Mouse (Mus musculus) limb, embryonic 10.5 days (tissue): ENCODE measurements around the gene Pradc1. TPM values are rescaled to one million over a fixed set of nuclear protein-coding genes. Genes with fewer than 3 reads are reported as not detected.

Experiments
- DNase-seq: peaks from one replicate; pipeline ENCODE4 v3.0.0-alpha.2; 2017; ENCODE audit warnings: low spot score
- H3K27ac ChIP-seq: fragments of 300-500 bp; sonication (generic); 2 replicates; pipeline ENCODE4 v1.5.1; 2016; ENCODE audit warnings: mild to moderate bottlenecking
- H3K27me3 ChIP-seq: fragments of 300-500 bp; sonication (generic); 2 replicates; pipeline ENCODE4 v1.6.1; 2016; ENCODE audit warnings: low read depth, mild to moderate bottlenecking; ENCODE audit not compliant: poor library complexity, severe bottlenecking
- H3K36me3 ChIP-seq: fragments of 300-500 bp; sonication (generic); 2 replicates; pipeline ENCODE4 v1.6.1; 2016; ENCODE audit warnings: mild to moderate bottlenecking, moderate library complexity
- H3K4me1 ChIP-seq: fragments of 300-500 bp; sonication (generic); 2 replicates; pipeline ENCODE4 v1.6.1; 2016
- H3K4me3 ChIP-seq: fragments of 300-500 bp; sonication (generic); 2 replicates; pipeline ENCODE4 v1.5.1; 2016; ENCODE audit warnings: mild to moderate bottlenecking, moderate library complexity
- H3K9me3 ChIP-seq: fragments of 300-500 bp; sonication (generic); replicated peaks from 2 replicates; pipeline ENCODE4 v1.6.1; 2016; ENCODE audit warnings: mild to moderate bottlenecking
- WGBS: fragments of 180-500 bp; shearing (Covaris S2); methylation state at CpG from one replicate; pipeline ENCODE4 v1.1.7; 2016; 5-methylcytosine and 5-hydroxymethylcytosine counted together
- polyA plus RNA-seq: library from polyadenylated mRNA; unstranded; fragments of >200 nt; fragmentation: Nextera tagmentation; extraction: Ambion mirVana; gene quantifications from 2 replicates; pipeline ENCODE4 v1.2.1, GENCODE M21; 2016

Pradc1 gene
- polyA plus RNA-seq, 1 experiment from 2014 or later = 29.0 TPM

DNA sequence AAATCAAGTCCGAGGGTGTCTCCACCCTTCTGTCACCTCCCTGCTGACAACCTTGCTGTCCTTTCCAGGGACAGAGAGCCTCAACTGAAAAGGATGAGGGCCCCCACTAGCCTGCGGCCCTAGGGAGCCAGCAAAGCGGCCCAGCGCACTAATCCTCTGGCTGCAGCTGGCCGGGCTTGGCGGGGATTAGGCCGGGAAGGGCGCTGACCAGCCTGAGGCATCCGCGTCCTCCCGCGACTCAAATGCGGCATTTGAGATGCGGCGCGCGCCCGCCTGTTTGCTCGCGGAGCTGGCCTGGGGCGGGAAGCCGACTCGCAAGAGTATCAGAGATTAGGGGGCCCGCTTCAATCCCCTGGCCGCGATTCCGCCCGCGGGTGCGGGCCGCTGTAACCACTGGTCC, 42.8 kb downstream of the Pradc1 start:
- peak; percentile 53 for DNase-seq
- H3K4me1 ChIP-seq = peaks cover 11% of the 10 kb centered on the region
- 1% methylated on average over 31 of the region's 31 CpGs for WGBS
- no peak overlapping the region for H3K27ac ChIP-seq
- no peaks in the 10 kb centered on the region for H3K36me3 ChIP-seq
- no peaks in the 10 kb centered on the region for H3K9me3 ChIP-seq
- H3K27me3 ChIP-seq = peaks cover 70% of the 10 kb centered on the region
- H3K4me3 ChIP-seq = peak overlapping the region; percentile 35

GRCm38 (mm10) chr6:85403039-85403438, 48.7 kb downstream of the Pradc1 start:
- H3K9me3 ChIP-seq = no peaks in the 10 kb centered on the region
- DNase-seq = no peak
- WGBS = 88% methylated on average over 10 of the region's 10 CpGs
- H3K4me3 ChIP-seq = no peak overlapping the region
- H3K4me1 ChIP-seq = peaks cover 6% of the 10 kb centered on the region
- no peaks in the 10 kb centered on the region for H3K36me3 ChIP-seq
- H3K27me3 ChIP-seq = peaks cover 43% of the 10 kb centered on the region
- H3K27ac ChIP-seq = no peak overlapping the region

- Histone ChIP-seq H3K27ac (no peak overlapping the region), H3K27me3 (peaks cover 38% of the 10 kb centered on the region), H3K4me3 (no peak overlapping the region), H3K9me3 (no peaks in the 10 kb centered on the region), H3K36me3 (no peaks in the 10 kb centered on the region), H3K4me1 (peaks cover 6% of the 10 kb centered on the region)
- no peak for DNase-seq
- 74% methylated on average over 2 of the region's 2 CpGs for WGBS
Measured at GRCm38 (mm10) chr6:85402613-85403012, 49.2 kb downstream of the Pradc1 start.

DNA sequence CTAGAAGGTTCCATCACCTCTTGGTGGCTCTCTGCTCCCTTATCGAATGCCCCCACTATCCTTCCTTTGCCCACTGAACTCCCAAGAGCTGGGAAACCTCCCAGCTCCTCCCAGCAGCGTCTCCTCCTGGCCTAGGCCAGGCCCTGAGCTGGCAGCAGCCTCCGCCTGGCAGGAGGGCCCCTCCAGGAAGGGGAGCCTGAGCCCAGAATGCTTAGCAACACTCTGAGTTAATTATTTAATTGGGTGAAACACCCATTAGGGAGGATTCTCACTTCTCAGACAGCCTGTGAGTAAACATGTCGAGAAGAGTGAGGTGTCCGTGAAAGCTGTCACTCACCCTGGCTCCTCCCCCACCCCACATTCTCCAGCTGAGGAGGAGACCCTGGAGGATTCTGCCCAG, 52.1 kb downstream of the Pradc1 start:
- 22% methylated on average over 5 of the region's 5 CpGs for WGBS
- H3K4me1 ChIP-seq = peaks cover 6% of the 10 kb centered on the region
- H3K4me3 ChIP-seq = no peak overlapping the region
- H3K36me3 ChIP-seq = no peaks in the 10 kb centered on the region
- peak overlapping the region; percentile 17; the same call in 1 of the 2 replicates for H3K27ac ChIP-seq
- no peak for DNase-seq
- H3K27me3 ChIP-seq = peaks cover 10% of the 10 kb centered on the region
- no peaks in the 10 kb centered on the region for H3K9me3 ChIP-seq

GRCm38 (mm10) chr6:85397165-85397564, 54.6 kb downstream of the Pradc1 start:
- peaks cover 6% of the 10 kb centered on the region for H3K4me1 ChIP-seq
- H3K9me3 ChIP-seq = no peaks in the 10 kb centered on the region
- H3K27ac ChIP-seq = no peak overlapping the region
- H3K27me3 ChIP-seq = peaks cover 9% of the 10 kb centered on the region
- WGBS = 27% methylated on average over 1 of the region's 1 CpGs
- no peak for DNase-seq
- no peaks in the 10 kb centered on the region for H3K36me3 ChIP-seq
- no peak overlapping the region for H3K4me3 ChIP-seq

Other genes with a start within 250 kb of the Pradc1 start
- 6.4 and 6.5 TPM in 2 replicates for gene Sfxn5, start 118.5 kb downstream of the Pradc1 start, polyA plus RNA-seq
- 3.2 and 4.3 TPM in 2 replicates for gene Rab11fip5, start 77.3 kb downstream of the Pradc1 start, polyA plus RNA-seq
- gene Noto, start 28.1 kb downstream of the Pradc1 start, polyA plus RNA-seq = not detected in 2 replicates
- 88.0 and 104 TPM in 2 replicates for gene Smyd5, start 20.0 kb downstream of the Pradc1 start, polyA plus RNA-seq
- gene Cct7, start 456 bp downstream of the Pradc1 start, polyA plus RNA-seq = 778 and 852 TPM in 2 replicates
- 0.87 and 2.0 TPM in 2 replicates for gene Fbxo41, start 51.0 kb upstream of the Pradc1 start, polyA plus RNA-seq
- gene Egr4, start 61.6 kb upstream of the Pradc1 start, polyA plus RNA-seq = not detected in 2 replicates
- gene Alms1, start 135.6 kb upstream of the Pradc1 start, polyA plus RNA-seq = 8.9 and 11.3 TPM in 2 replicates